Mouse (Mus musculus) ES-E14 (cell line): ENCODE data around the gene Cfap70. TPM values are rescaled to one million over a fixed set of nuclear protein-coding genes. Genes with fewer than 3 reads are reported as not detected.

Experiments used
- DNase-seq: peaks from one replicate; pipeline ENCODE4 v3.0.0-alpha.2; 2013; ENCODE audit warnings: low read depth, low spot score
- H3K27ac ChIP-seq: 2 replicates; pipeline ENCODE4 v1.5.1; 2012; ENCODE audit warnings: low read depth, mild to moderate bottlenecking, low read length, moderate library complexity, mixed read lengths; ENCODE audit not compliant: poor library complexity, insufficient read depth, severe bottlenecking
- H3K36me3 ChIP-seq: 2 replicates; pipeline ENCODE4 v1.6.1; 2012; ENCODE audit warnings: mild to moderate bottlenecking, low read length, moderate library complexity, mixed read lengths; ENCODE audit not compliant: control insufficient read depth, poor library complexity, insufficient read depth, severe bottlenecking
- H3K4me1 ChIP-seq, 2 experiments: fragments of 150-350 bp in 1 of 2; sonication (generic) in 1 of 2; 2 replicates each; pipeline ENCODE4 v1.6.1; 2012; ENCODE audit warnings: low read length in 2 of 2, mild to moderate bottlenecking in 1 of 2, mixed read lengths in 1 of 2; ENCODE audit not compliant: control insufficient read depth in 2 of 2, insufficient read depth in 2 of 2, poor library complexity in 1 of 2
- H3K4me3 ChIP-seq, 2 experiments: fragments of 150-350 bp in 1 of 2; sonication (generic) in 1 of 2; 2 replicates each; pipeline ENCODE4 v1.5.1; 2012; ENCODE audit warnings: low read length in 2 of 2, low read depth in 1 of 2, mild to moderate bottlenecking in 1 of 2, mixed read lengths in 1 of 2; ENCODE audit not compliant: insufficient read depth in 1 of 2, poor library complexity in 1 of 2, severe bottlenecking in 1 of 2
- H3K9ac ChIP-seq: 2 replicates; pipeline ENCODE4 v1.6.1; 2012; ENCODE audit warnings: low read depth, mild to moderate bottlenecking, low read length, mixed read lengths; ENCODE audit not compliant: poor library complexity, insufficient read depth, severe bottlenecking
- H3K9me3 ChIP-seq: fragments of 150-350 bp; sonication (generic); 2 replicates; pipeline ENCODE4 v1.6.1; 2012; ENCODE audit warnings: low read depth, mild to moderate bottlenecking, low read length; ENCODE audit not compliant: control insufficient read depth, insufficient read depth
- CHD2 ChIP-seq: IDR thresholded peaks from 2 replicates; pipeline ENCODE4 v1.6.1; 2014; ENCODE audit warnings: mild to moderate bottlenecking, low read depth, low read length, inconsistent platforms
- HCFC1 ChIP-seq: IDR thresholded peaks from 2 replicates; pipeline ENCODE4 v1.6.1; 2012; ENCODE audit warnings: low read length, inconsistent platforms, borderline replicate concordance; ENCODE audit not compliant: insufficient read depth
- MAFK ChIP-seq: IDR thresholded peaks from 2 replicates; pipeline ENCODE4 v1.6.1; 2014; ENCODE audit warnings: mild to moderate bottlenecking, low read depth, low read length, inconsistent platforms; ENCODE audit not compliant: insufficient read depth
- ZC3H11A ChIP-seq: IDR thresholded peaks from 2 replicates; pipeline ENCODE4 v1.6.1; 2012; ENCODE audit warnings: low read depth, mild to moderate bottlenecking, inconsistent platforms, low read length, borderline replicate concordance
- ZNF384 ChIP-seq: IDR thresholded peaks from 2 replicates; pipeline ENCODE4 v1.6.1; 2012; ENCODE audit warnings: low read depth, low read length, inconsistent platforms
- in situ Hi-C, 2 experiments: fragments of 600-800 bp; cut with MboI; formaldehyde crosslinking; loops; one replicate each; pipeline ENCODE4 v1.15.1; 2025; ENCODE audit warnings: low sequenced_read_pairs in 2 of 2, inconsistent platforms in 1 of 2; ENCODE audit not compliant: unreplicated experiment in 2 of 2
- total RNA-seq: library from RNA; depleted of rRNA; stranded (reverse); fragments of 300-350 nt; gene quantifications from 2 replicates; pipeline ENCODE4 v1.2.3, GENCODE M21; 2012

The Cfap70 gene
- total RNA-seq, 1 experiment: 0.36 TPM

DNA sequence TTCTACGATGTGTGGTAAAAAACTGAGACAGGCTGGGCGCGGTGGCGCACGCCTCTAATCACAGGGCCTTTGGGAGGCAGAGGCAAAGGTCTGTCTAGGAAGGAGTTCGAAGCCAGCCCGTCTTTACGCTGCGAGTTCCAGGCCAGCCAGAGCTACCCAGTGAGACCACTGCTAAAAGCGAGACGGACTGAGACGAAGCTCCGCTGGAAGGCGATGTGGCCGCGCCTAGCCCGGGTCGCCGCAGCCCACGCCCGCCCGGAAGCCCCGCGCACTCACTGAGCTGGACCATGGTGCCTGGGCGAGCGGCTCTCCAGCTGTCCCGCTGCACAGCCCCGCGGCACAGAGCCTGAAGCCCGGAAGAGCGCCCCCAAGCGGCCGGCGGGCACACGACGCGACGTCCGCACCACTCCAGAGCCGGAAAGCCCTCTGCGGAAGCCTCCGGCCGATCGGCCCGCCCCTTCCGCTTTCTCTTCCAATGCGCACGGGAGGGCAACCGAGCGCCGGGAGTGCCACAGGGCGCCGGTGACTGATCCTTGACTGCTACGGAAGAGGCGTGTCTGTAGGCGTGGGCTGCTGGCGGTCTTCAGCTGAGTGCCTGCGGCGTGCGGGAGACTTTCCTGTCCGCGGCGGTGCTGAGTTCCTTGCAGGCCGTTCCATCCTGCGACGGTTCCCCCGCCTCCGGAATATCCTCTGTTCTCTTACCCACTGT lies 58.7 kb downstream of the Cfap70 start, which contains the start of gene Mrps16:
Gene Mrps16, minus strand, starts transcription at position 430 of the 709 bp plus-strand sequence.
- Histone ChIP-seq H3K36me3 (peaks cover 9% of the 10 kb centered on the region), H3K9me3 (no peaks in the 10 kb centered on the region), H3K4me3 (peak within 1 kb of the TSS; percentile 86 to 91), H3K9ac (peak within 1 kb of the TSS; percentile 92), H3K27ac (peak within 1 kb of the TSS; percentile 59; the same call in 1 of the 2 replicates), H3K4me1 (peaks cover 3 to 6% of the 10 kb centered on the region in 2 experiments; a peak in 1 of 4 replicates)
- TF ChIP-seq MAFK: no peak
- no peak for TF ChIP-seq ZNF384
- TF ChIP-seq HCFC1: peak; percentile 71; the same call in 1 of the 2 replicates
- TF ChIP-seq ZC3H11A: no peak
- in situ Hi-C loops: loop anchor here in 1 of 2 experiments (25.0 kb wide), 1 partner anchor 94 kb away; the partner anchor contains the start of genes Anxa7 and Mss51
- peak; percentile 94 for DNase-seq

DNA sequence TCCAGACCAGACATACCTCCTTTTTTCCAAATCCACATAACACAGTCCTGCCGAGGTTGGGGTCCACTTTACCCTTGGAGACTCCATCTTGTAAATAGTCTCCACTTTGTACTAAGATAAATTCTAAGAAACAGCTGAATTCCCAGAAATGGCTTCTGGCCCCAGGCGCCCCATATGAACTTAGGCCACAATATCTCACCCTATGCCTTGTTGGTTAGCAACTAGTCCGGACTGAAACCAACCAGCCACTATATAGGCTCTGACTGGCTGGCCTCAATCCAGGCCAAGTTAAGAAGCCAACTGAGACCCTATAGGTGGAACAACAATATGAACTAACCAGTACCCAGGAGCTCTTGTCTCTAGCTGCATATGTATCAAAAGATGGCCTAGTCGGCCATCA lies 59.7 kb downstream of the Cfap70 start:
- H3K36me3 ChIP-seq: peaks cover 11% of the 10 kb centered on the region
- H3K4me1 ChIP-seq: peaks cover 0 to 5% of the 10 kb centered on the region in 2 experiments; a peak in 2 of 4 replicates
- H3K9me3 ChIP-seq: no peaks in the 10 kb centered on the region
- H3K9ac ChIP-seq: peak overlapping the region; percentile 69; the same call in 1 of the 2 replicates
- in situ Hi-C loops: loop anchor here in 1 of 2 experiments (25.0 kb wide), 1 partner anchor 95 kb away; the partner anchor contains the start of genes Anxa7 and Mss51
- no peak overlapping the region for H3K27ac ChIP-seq
- TF ChIP-seq HCFC1 (no peak), ZC3H11A (no peak), MAFK (no peak), ZNF384 (no peak), CHD2 (no peak)
- no peak for DNase-seq
- H3K4me3 ChIP-seq: peak overlapping the region; percentile 40 to 45

DNA sequence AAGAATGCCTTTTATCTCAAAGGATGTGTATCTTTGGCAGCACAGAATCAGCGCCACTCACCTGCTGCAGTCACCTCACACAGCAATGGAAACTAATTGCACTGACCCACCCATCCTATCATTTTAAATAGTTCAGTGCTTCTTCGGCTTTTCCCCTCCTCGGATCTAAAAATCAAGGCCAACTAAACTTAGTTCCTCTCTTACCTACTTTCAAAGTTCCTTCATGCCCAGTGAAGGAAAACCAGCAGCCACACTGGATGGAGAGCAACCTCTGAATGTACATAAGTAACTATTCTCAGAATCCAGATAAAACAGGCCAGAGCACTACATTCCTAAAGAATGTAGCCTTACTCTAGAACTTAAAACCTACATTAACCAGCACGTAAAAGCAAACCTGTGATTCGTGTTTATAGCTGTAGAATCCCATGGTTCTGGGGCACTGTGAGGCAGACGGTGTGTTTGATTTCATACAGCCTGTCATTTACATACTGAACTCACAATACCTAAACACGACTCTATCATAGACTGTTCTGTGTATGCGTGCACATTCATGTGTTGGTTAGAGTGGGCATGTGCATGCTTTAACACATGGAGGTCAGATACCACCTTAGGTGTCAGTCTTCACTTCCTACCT lies 62.5 kb downstream of the Cfap70 start:
- DNase-seq: no peak
- peaks cover 0 to 5% of the 10 kb centered on the region in 2 experiments; a peak in 2 of 4 replicates for H3K4me1 ChIP-seq
- no peak overlapping the region; the same call in 1 of the 2 replicates for H3K9ac ChIP-seq
- in situ Hi-C loops: loop anchor here in 1 of 2 experiments (25.0 kb wide), 1 partner anchor 98 kb away; the partner anchor contains the start of genes Anxa7 and Mss51
- H3K4me3 ChIP-seq: peak overlapping the region; percentile 78 to 98; a peak in 2 of 4 replicates
- no peaks in the 10 kb centered on the region for H3K9me3 ChIP-seq
- H3K27ac ChIP-seq: no peak overlapping the region
- peaks cover 19% of the 10 kb centered on the region for H3K36me3 ChIP-seq
- TF ChIP-seq HCFC1 (no peak), ZC3H11A (no peak), CHD2 (no peak), MAFK (no peak), ZNF384 (no peak)

DNA sequence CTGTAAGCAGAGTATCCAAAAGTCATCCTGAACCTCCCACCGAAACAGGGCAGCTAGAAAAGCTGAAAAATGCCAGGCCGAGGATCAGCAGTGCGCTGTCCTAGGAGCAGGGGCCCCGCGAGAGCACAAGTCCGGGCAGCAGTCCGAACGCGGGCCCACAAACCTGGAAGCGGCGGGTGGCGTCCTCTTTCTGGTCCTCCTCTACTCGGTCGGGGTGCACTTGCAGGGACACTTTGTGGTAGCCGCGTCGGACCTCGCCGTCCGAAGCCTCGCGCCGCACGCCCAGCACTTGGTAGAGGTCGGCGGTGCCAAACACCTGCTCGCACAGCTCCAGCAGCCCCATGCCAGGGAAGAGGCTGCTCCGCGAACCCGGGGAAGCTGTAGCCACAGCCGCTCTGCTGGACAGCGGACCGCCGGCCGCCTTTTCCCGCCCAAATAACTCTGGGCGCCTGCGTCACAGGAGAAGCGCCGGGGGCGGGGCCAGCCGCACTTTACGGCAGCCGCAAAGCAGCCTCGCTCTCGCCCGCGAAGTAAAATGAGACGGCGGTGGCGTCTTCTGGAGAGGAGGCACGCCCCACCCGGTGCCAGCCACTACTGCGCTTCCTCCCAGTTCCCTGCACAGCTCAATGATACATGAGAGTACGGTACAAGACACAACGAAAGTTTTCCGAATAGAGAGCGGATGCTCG lies 63.4 kb downstream of the Cfap70 start, which contains the start of gene Dnajc9:
Gene Dnajc9, minus strand, starts transcription at position 470 of the 689 bp plus-strand sequence.
- peaks cover 0 to 2% of the 10 kb centered on the region in 2 experiments; a peak in 1 of 4 replicates for H3K4me1 ChIP-seq
- H3K27ac ChIP-seq: no peak within 1 kb of the TSS; the same call in 1 of the 2 replicates
- H3K36me3 ChIP-seq: peaks cover 20% of the 10 kb centered on the region
- TF ChIP-seq HCFC1: peak; percentile 67; the same call in 1 of the 2 replicates
- no peak for TF ChIP-seq MAFK
- peak within 1 kb of the TSS; percentile 78 to 98 for H3K4me3 ChIP-seq
- in situ Hi-C loops: loop anchor here in 1 of 2 experiments (25.0 kb wide), 1 partner anchor 99 kb away; the partner anchor contains the start of genes Anxa7 and Mss51
- DNase-seq: peak; percentile 85
- H3K9me3 ChIP-seq: no peaks in the 10 kb centered on the region
- peak within 1 kb of the TSS; percentile 88 for H3K9ac ChIP-seq
